8 mouse cellular contexts compared by ENCODE assay signal in genomic region chr2:83625226-83626108, GRCm38 (mm10). TPM values are rescaled to one million over a fixed set of nuclear protein-coding genes. Genes with fewer than 3 reads are reported as not detected.
DNase-seq lines count a peak whose midpoint lies in the region; ATAC-seq and TF ChIP-seq lines count a peak whose summit lies in the region.

No protein-coding gene starts in this region.

- no peaks in the 10 kb centered on the region for H3K27me3 ChIP-seq in liver, adult 2 months (ENCODE audit: control insufficient read depth, insufficient read depth, low read length)

- H3K79me2 ChIP-seq in liver, adult 2 months (ENCODE audit: control insufficient read depth, insufficient read depth, low read length) = no peaks in the 10 kb centered on the region

- no peak overlapping the region for H3K27ac ChIP-seq in liver, adult 2 months (replicated peaks; ENCODE audit: insufficient read depth, low read depth, low read length)

- H3K4me1 ChIP-seq in liver, adult 2 months (ENCODE audit: control insufficient read depth, insufficient read depth, low read length) = no peaks in the 10 kb centered on the region

- no peaks in the 10 kb centered on the region for H3K36me3 ChIP-seq in liver, adult 2 months (ENCODE audit: control insufficient read depth, insufficient read depth, low read length)

- TF ChIP-seq POLR2A in liver, adult 2 months (IDR thresholded peaks at IDR 0.05; ENCODE audit: extremely low read depth, insufficient read depth, low read length) = no peak

- TF ChIP-seq CTCF in liver, adult 2 months (IDR thresholded peaks at IDR 0.05; ENCODE audit: low read depth, low read length) = peak; percentile 92

- DNase-seq in 3T3-L1 (ENCODE audit: low read depth, low spot score) = peak; percentile 84
- peak; percentile 79 to 84 for DNase-seq in adrenal gland, adult 18-20 months (ENCODE audit: low spot score in 2 of 2)
- DNase-seq in embryo, embryonic 10.5 days (ENCODE audit: low spot score) = peak; percentile 81
- peak; percentile 29 to 71 for DNase-seq in kidney, adult 8-10 months
- peak; percentile 53 for DNase-seq in liver, adult 2 months (ENCODE audit: extremely low read depth, low read depth, low spot score)
- peak; percentile 85 for DNase-seq in naive thymus-derived CD4-positive, alpha-beta T cell, adult 2 months (ENCODE audit: low read depth)
- DNase-seq in spleen, postnatal 36 days (ENCODE audit: low spot score in 2 of 2) = peak; percentile 51 to 58

- no peak overlapping the region for H3K4me3 ChIP-seq in liver, adult 2 months (ENCODE audit: insufficient read depth, low read depth, low read length)

- no peak overlapping the region for H3K9ac ChIP-seq in liver, adult 2 months (ENCODE audit: low read depth, low read length)

- ATAC-seq in granulocyte monocyte progenitor cell, adult 5-6 weeks (replicated peaks; ENCODE audit: poor library complexity, severe bottlenecking) = peak; percentile 97

- 27% methylated on average over 10 of the region's 10 CpGs for WGBS in liver, adult 2 months

RNA-seq across cellular contexts. Expression of gene Zc3h15, which starts 18.8 kb away (rescaled TPM):
- 100 to 1,000 TPM in 1 of 2 experiments, 10 to 100 TPM in 1; 88.6 to 117 TPM for total RNA-seq in adrenal gland, adult 18-20 months (2021)
- 95.7 and 144 TPM in 2 replicates for total RNA-seq in granulocyte monocyte progenitor cell, adult 5-6 weeks (2014; fragmentation: Nextera tagmentation)
- total RNA-seq in granulocyte monocyte progenitor cell, adult 5-6 weeks (2017) = 109 and 144 TPM in 2 replicates
- total RNA-seq in liver, adult 2 months (2014; rRNA removed) = 57.6 and 60.5 TPM in 2 replicates
- 14.6 and 14.8 TPM in 2 replicates for polyA plus RNA-seq in liver, adult 2 months (2012; rRNA removed)
